Mouse (Mus musculus) brain, embryonic 18.5 days (tissue): ENCODE measurements around the gene a.

ENCODE experiments used
- DNase-seq: peaks from one replicate; pipeline ENCODE4 v3.0.0-alpha.2; 2012; ENCODE audit warnings: low read depth, low spot score

Gene a

DNA sequence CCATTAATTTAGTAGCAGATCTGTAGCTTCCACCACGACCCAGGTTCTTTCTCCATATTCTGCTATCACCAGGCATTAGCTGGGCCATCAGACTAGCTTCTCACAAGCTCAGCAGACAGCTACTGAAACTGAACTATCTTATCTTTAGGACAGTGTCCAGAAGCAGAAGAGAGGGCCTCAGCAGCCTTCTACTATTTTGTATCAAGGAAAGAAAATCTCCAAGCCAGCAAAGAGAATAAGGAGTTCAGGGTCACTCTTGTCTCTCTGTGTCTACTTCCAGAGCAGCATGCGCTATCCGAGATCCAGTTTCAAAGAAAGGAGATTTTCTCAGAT is 300.5 kb downstream of the a start:
- no peak for DNase-seq

DNA sequence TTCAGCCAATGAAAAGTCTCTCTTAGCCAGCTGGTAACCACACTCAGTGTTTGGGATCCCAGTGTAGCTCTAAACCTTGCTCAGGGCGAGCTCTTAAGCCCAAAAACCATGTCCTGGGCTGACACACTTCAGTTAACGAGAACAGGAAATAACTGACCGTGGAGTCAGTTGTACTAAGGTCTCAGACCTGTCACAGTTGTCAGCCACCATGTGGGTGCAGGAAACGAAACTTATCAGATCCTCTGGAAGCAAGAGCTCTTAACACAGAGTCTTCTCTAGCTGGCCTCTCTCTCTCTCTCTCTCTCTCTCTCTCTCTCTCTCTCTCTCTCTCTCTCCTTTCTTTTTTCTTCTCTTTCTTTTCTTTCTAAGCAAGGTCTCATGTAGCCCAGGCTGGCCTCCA is 302.2 kb downstream of the a start:
- no peak for DNase-seq

DNA sequence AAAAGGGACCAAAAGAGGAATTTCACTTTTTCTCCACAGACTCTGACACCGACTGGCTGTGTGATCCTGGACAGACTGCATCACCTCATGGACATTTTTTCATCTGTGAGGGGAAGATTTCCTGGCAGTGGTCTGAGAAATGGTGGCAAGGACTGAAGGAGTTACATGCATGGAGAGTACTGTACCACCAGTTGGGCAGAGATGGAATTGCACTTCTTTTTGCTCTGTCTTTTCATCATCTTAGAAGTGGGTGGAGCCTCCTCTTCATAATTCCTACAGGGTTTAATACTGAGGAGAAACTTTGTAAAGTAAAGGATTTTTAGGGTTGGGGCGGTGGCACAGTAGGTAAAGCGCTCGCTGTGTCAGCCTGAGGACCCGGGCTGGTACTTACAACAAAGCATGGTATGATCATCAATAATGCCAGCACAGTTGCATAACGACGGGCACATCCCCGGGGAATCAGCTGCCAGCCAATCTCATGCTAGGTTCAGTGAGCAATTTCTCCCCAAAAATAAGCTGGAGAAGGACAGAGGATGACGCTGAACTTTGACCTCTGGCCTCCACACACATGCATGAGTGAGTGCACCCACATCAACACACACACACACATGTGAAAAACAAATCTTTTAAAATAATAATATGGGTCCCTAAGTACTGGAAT is 307.6 kb downstream of the a start:
- no peak for DNase-seq

DNA sequence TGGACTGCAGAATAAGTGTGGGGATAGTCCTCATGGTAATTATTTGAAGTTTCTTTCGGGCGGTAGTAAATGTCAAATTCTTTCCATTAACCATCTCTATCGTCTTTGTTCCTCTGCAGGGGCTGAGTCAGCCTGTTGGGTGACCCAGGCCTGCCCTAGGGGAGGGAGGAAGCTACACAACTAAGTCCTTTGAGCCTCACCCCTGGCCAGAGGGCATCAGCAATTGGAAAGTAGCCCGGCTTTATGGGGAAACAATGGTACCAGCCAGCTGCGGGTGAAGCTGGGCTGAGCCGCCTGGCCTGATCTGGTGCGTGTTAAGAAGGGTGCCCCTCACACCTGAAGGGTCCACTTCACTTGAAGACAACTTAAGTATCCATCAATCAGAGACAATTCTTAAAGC is 308.2 kb downstream of the a start:
- DNase-seq = no peak

DNA sequence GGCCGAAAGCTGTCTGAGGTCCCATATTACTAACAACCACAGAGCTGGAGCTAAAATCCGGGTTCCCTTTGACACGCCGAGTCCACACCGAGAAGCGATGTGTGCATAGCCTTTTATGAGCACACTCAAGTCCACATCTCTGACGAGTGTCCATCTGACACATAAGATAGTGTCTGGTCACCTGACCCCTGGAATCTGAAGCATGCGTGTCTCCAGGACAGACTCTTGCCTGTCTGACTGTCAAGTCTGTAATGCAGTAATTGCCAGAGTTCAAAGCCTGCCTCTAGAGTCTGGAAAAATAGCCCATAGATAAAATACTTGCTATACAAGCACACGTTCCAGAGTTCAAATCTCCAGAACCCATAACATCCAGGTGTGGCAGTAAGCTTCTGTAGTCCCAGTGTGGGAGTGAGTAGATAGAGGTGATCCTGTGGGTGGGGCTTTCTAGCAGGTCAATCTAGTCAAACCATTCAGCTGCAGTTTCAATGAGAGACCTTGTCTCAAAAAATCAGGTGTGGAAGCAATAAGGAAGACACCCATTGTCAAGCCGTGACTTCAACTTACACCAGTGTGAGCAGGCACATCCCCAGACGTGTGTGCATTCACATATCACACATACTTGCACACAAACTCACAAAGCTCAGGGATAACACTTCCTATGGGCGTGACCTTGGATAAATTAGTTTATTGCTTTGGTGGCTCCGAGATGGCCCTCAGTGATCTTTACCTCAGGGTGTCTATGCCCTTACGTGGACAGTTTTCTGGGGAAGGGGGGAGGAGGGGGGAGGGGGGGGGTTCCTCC is 309.0 kb downstream of the a start:
- DNase-seq = no peak
